Mouse (Mus musculus) fibroblast of lung, adult 2 months (primary cell): ENCODE results near the gene C1qtnf1.

Experiments
- DNase-seq: peaks from one replicate; pipeline ENCODE4 v3.0.0-alpha.2; 2011; ENCODE audit warnings: low read depth

Gene C1qtnf1

GRCm38 (mm10) chr11:118475496-118476083, 47.6 kb downstream of the C1qtnf1 start:
- no peak for DNase-seq

- peak; percentile 91 for DNase-seq
These were observed 48.7 kb downstream of the C1qtnf1 start, which contains the start of gene Engase for GRCm38 (mm10) chr11:118476396-118477373. TSS of gene Engase (plus strand) at chr11:118476829.

- no peak for DNase-seq
These were observed 51.8 kb downstream of the C1qtnf1 start for GRCm38 (mm10) chr11:118479776-118480175.

- DNase-seq: no peak
These were observed 53.2 kb downstream of the C1qtnf1 start for GRCm38 (mm10) chr11:118481231-118481630.

GRCm38 (mm10) chr11:118481751-118482150, 53.7 kb downstream of the C1qtnf1 start:
- DNase-seq: no peak

GRCm38 (mm10) chr11:118484169-118484568, 56.2 kb downstream of the C1qtnf1 start:
- no peak for DNase-seq

- peak; percentile 32 for DNase-seq
These were observed 57.3 kb downstream of the C1qtnf1 start for GRCm38 (mm10) chr11:118485338-118485737.

- no peak for DNase-seq
These were observed 57.8 kb downstream of the C1qtnf1 start for GRCm38 (mm10) chr11:118485780-118486179.

GRCm38 (mm10) chr11:118486281-118486680, 58.3 kb downstream of the C1qtnf1 start:
- no peak for DNase-seq

GRCm38 (mm10) chr11:118486881-118487772, 59.1 kb downstream of the C1qtnf1 start:
- DNase-seq: no peak

- no peak for DNase-seq
These were observed 60.3 kb downstream of the C1qtnf1 start for GRCm38 (mm10) chr11:118488191-118488906.

GRCm38 (mm10) chr11:118488907-118489270, 60.9 kb downstream of the C1qtnf1 start:
- DNase-seq: no peak

- DNase-seq: no peak
These were observed 62.7 kb downstream of the C1qtnf1 start for GRCm38 (mm10) chr11:118490566-118491218.

GRCm38 (mm10) chr11:118491230-118491629, 63.2 kb downstream of the C1qtnf1 start:
- DNase-seq: no peak

GRCm38 (mm10) chr11:118493458-118493857, 65.5 kb downstream of the C1qtnf1 start:
- DNase-seq: no peak

GRCm38 (mm10) chr11:118494001-118494737, 66.2 kb downstream of the C1qtnf1 start:
- no peak for DNase-seq

GRCm38 (mm10) chr11:118495065-118495464, 67.1 kb downstream of the C1qtnf1 start:
- no peak for DNase-seq

- no peak for DNase-seq
These were observed 68.2 kb downstream of the C1qtnf1 start for GRCm38 (mm10) chr11:118496066-118496689.
